Mouse (Mus musculus) urinary bladder, postnatal 36 days (tissue): ENCODE data around the gene Rerg.
"Not testable (repeated sequence)": the region's sequence is repeated elsewhere in the genome, so short reads cannot be mapped to it uniquely, and the experiment has no call there.

Experiments used
- DNase-seq, 2 experiments: peaks; one replicate each; pipeline ENCODE4 v3.0.0; 2022; ENCODE audit warnings: low spot score in 2 of 2, mixed read lengths in 1 of 2

Rerg gene

GRCm38 (mm10) chr6:137079701-137080100 lies 90.6 kb downstream of the Rerg start:
- no peak for DNase-seq

- DNase-seq, result no peak
Observed at GRCm38 (mm10) chr6:137076731-137077130, 93.6 kb downstream of the Rerg start.

- DNase-seq, result no peak
Observed at GRCm38 (mm10) chr6:137076225-137076624, 94.1 kb downstream of the Rerg start.

GRCm38 (mm10) chr6:137072256-137072655 lies 98.0 kb downstream of the Rerg start:
- DNase-seq, result no peak

GRCm38 (mm10) chr6:137071466-137071865 lies 98.8 kb downstream of the Rerg start:
- DNase-seq, result no peak

GRCm38 (mm10) chr6:137065506-137065905 lies 104.8 kb downstream of the Rerg start:
- no peak for DNase-seq

GRCm38 (mm10) chr6:137064786-137065185 lies 105.5 kb downstream of the Rerg start:
- no peak for DNase-seq

- DNase-seq, result no peak
Observed at GRCm38 (mm10) chr6:137063239-137063940, 106.9 kb downstream of the Rerg start.

- DNase-seq, result no peak
Observed at GRCm38 (mm10) chr6:137061880-137062531, 108.3 kb downstream of the Rerg start.

- no peak for DNase-seq
Observed at GRCm38 (mm10) chr6:137060595-137060994, 109.7 kb downstream of the Rerg start.

GRCm38 (mm10) chr6:137058257-137058656 lies 112.0 kb downstream of the Rerg start:
- no peak for DNase-seq

- DNase-seq, result no peak
Observed at GRCm38 (mm10) chr6:137054073-137054472, 116.2 kb downstream of the Rerg start.

GRCm38 (mm10) chr6:137053464-137053863 lies 116.8 kb downstream of the Rerg start:
- DNase-seq, result peak in 1 of 2 experiments; percentile 2

- no peak for DNase-seq
Observed at GRCm38 (mm10) chr6:137053006-137053405, 117.3 kb downstream of the Rerg start.

GRCm38 (mm10) chr6:137047036-137047435 lies 123.3 kb downstream of the Rerg start:
- no peak for DNase-seq

GRCm38 (mm10) chr6:137045011-137045504 lies 125.2 kb downstream of the Rerg start:
- no peak for DNase-seq

- not testable (repeated sequence) for DNase-seq
Observed at GRCm38 (mm10) chr6:137035611-137036395, 134.5 kb downstream of the Rerg start.

GRCm38 (mm10) chr6:137030611-137031097 lies 139.6 kb downstream of the Rerg start:
- DNase-seq, result no peak

GRCm38 (mm10) chr6:137029931-137030610 lies 140.2 kb downstream of the Rerg start:
- DNase-seq, result no peak

- no peak for DNase-seq
Observed at GRCm38 (mm10) chr6:137025461-137025860, 144.8 kb downstream of the Rerg start.

GRCm38 (mm10) chr6:137024541-137024940 lies 145.8 kb downstream of the Rerg start:
- DNase-seq, result no peak
